Mouse (Mus musculus): ENCODE data around the gene Ormdl2. TPM values are rescaled to one million over a fixed set of nuclear protein-coding genes. Genes with fewer than 3 reads are reported as not detected.

The Ormdl2 gene
- polyA plus RNA-seq, 1 experiment: 28.9 TPM

- WGBS: under 1% methylated on average over 28 of the region's 28 CpGs
- H3K27ac ChIP-seq (ENCODE audit: insufficient read depth, low read length): peak within 1 kb of the TSS; percentile 98
- H3K4me1 ChIP-seq (ENCODE audit: control insufficient read depth, insufficient read depth, insufficient read length): peaks cover 14% of the 10 kb centered on the region
- peaks cover 7% of the 10 kb centered on the region; the same call in 1 of the 2 replicates for H3K36me3 ChIP-seq (ENCODE audit: control insufficient read depth, insufficient read depth, low read length)
- H3K4me3 ChIP-seq (ENCODE audit: extremely low read depth, insufficient read depth, insufficient read length): peak within 1 kb of the TSS; percentile 96
- DNase-seq (ENCODE audit: low read depth in 1 of 2, low spot score in 2 of 2): peak; percentile 59 to 63
- H3K27me3 ChIP-seq (ENCODE audit: control insufficient read depth, insufficient read depth, low read length): no peaks in the 10 kb centered on the region
- TF ChIP-seq POLR2A (IDR thresholded peaks at IDR 0.05; ENCODE audit: low read depth, low read length) (0 out of 2 replicates have a peak, but pooled peaks have one; percentile 6), CTCF (IDR thresholded peaks at IDR 0.05; ENCODE audit: extremely low read depth, insufficient read depth, insufficient read length, insufficient replicate concordance) (no peak)
Measured at GRCm38 (mm10) chr10:128804271-128805091, 17.0 kb downstream of the Ormdl2 start, which contains the start of gene Tmem198b. TSS of gene Tmem198b (minus strand) at chr10:128804370.

GRCm38 (mm10) chr10:128803771-128804270, 17.6 kb downstream of the Ormdl2 start, which contains the start of gene Dnajc14:
TSS of gene Dnajc14 (plus strand) at chr10:128804062.
- 7% methylated on average over 14 of the region's 14 CpGs for WGBS
- H3K36me3 ChIP-seq (ENCODE audit: control insufficient read depth, insufficient read depth, low read length): peaks cover 7% of the 10 kb centered on the region; the same call in 1 of the 2 replicates
- H3K4me3 ChIP-seq (ENCODE audit: extremely low read depth, insufficient read depth, insufficient read length): peak within 1 kb of the TSS; percentile 96
- H3K27me3 ChIP-seq (ENCODE audit: control insufficient read depth, insufficient read depth, low read length): no peaks in the 10 kb centered on the region
- TF ChIP-seq CTCF (IDR thresholded peaks at IDR 0.05; ENCODE audit: extremely low read depth, insufficient read depth, insufficient read length, insufficient replicate concordance): no peak
- TF ChIP-seq POLR2A (IDR thresholded peaks at IDR 0.05; ENCODE audit: low read depth, low read length): no peak
- H3K4me1 ChIP-seq (ENCODE audit: control insufficient read depth, insufficient read depth, insufficient read length): peaks cover 14% of the 10 kb centered on the region
- peak within 1 kb of the TSS; percentile 98 for H3K27ac ChIP-seq (ENCODE audit: insufficient read depth, low read length)
- DNase-seq (ENCODE audit: low read depth in 1 of 2, low spot score in 2 of 2): no peak

GRCm38 (mm10) chr10:128803361-128803760, 18.1 kb downstream of the Ormdl2 start:
- Histone ChIP-seq H3K4me3 (ENCODE audit: extremely low read depth, insufficient read depth, insufficient read length) (no peak overlapping the region), H3K36me3 (ENCODE audit: control insufficient read depth, insufficient read depth, low read length) (peaks cover 7% of the 10 kb centered on the region; the same call in 1 of the 2 replicates), H3K27ac (ENCODE audit: insufficient read depth, low read length) (peak overlapping the region; percentile 70; the same call in 1 of the 2 replicates), H3K27me3 (ENCODE audit: control insufficient read depth, insufficient read depth, low read length) (no peaks in the 10 kb centered on the region), H3K4me1 (ENCODE audit: control insufficient read depth, insufficient read depth, insufficient read length) (peaks cover 14% of the 10 kb centered on the region)
- TF ChIP-seq CTCF (IDR thresholded peaks at IDR 0.05; ENCODE audit: extremely low read depth, insufficient read depth, insufficient read length, insufficient replicate concordance): no peak
- no peak for TF ChIP-seq POLR2A (IDR thresholded peaks at IDR 0.05; ENCODE audit: low read depth, low read length)
- 14% methylated on average over 6 of the region's 6 CpGs for WGBS
- no peak for DNase-seq (ENCODE audit: low read depth in 1 of 2, low spot score in 2 of 2)

GRCm38 (mm10) chr10:128802956-128803355, 18.5 kb downstream of the Ormdl2 start:
- Histone ChIP-seq H3K27ac (ENCODE audit: insufficient read depth, low read length) (no peak overlapping the region), H3K27me3 (ENCODE audit: control insufficient read depth, insufficient read depth, low read length) (no peaks in the 10 kb centered on the region), H3K36me3 (ENCODE audit: control insufficient read depth, insufficient read depth, low read length) (peaks cover 7% of the 10 kb centered on the region; the same call in 1 of the 2 replicates), H3K4me1 (ENCODE audit: control insufficient read depth, insufficient read depth, insufficient read length) (peaks cover 14% of the 10 kb centered on the region; the same call in 1 of the 2 replicates), H3K4me3 (ENCODE audit: extremely low read depth, insufficient read depth, insufficient read length) (no peak overlapping the region)
- no peak for DNase-seq (ENCODE audit: low read depth in 1 of 2, low spot score in 2 of 2)
- WGBS: 81% methylated on average over 4 of the region's 4 CpGs
- no peak for TF ChIP-seq POLR2A (IDR thresholded peaks at IDR 0.05; ENCODE audit: low read depth, low read length)
- no peak for TF ChIP-seq CTCF (IDR thresholded peaks at IDR 0.05; ENCODE audit: extremely low read depth, insufficient read depth, insufficient read length, insufficient replicate concordance)

GRCm38 (mm10) chr10:128801981-128802495, 19.4 kb downstream of the Ormdl2 start:
- no peak for TF ChIP-seq CTCF (IDR thresholded peaks at IDR 0.05; ENCODE audit: extremely low read depth, insufficient read depth, insufficient read length, insufficient replicate concordance)
- no peak for TF ChIP-seq POLR2A (IDR thresholded peaks at IDR 0.05; ENCODE audit: low read depth, low read length)
- WGBS: 94% methylated on average over 16 of the region's 16 CpGs
- no peaks in the 10 kb centered on the region for H3K27me3 ChIP-seq (ENCODE audit: control insufficient read depth, insufficient read depth, low read length)
- no peak overlapping the region for H3K4me3 ChIP-seq (ENCODE audit: extremely low read depth, insufficient read depth, insufficient read length)
- peaks cover 11% of the 10 kb centered on the region; the same call in 1 of the 2 replicates for H3K4me1 ChIP-seq (ENCODE audit: control insufficient read depth, insufficient read depth, insufficient read length)
- no peak overlapping the region for H3K27ac ChIP-seq (ENCODE audit: insufficient read depth, low read length)
- no peak for DNase-seq (ENCODE audit: low read depth in 1 of 2, low spot score in 2 of 2)
- H3K36me3 ChIP-seq (ENCODE audit: control insufficient read depth, insufficient read depth, low read length): 0 out of 2 replicates have a peak, but pooled peaks cover 2% of the 10 kb centered on the region

GRCm38 (mm10) chr10:128798676-128799075, 22.8 kb downstream of the Ormdl2 start:
- H3K36me3 ChIP-seq (ENCODE audit: control insufficient read depth, insufficient read depth, low read length): 0 out of 2 replicates have a peak, but pooled peaks cover 2% of the 10 kb centered on the region
- no peak overlapping the region for H3K4me3 ChIP-seq (ENCODE audit: extremely low read depth, insufficient read depth, insufficient read length)
- no peak for DNase-seq (ENCODE audit: low read depth in 1 of 2, low spot score in 2 of 2)
- no peaks in the 10 kb centered on the region for H3K27me3 ChIP-seq (ENCODE audit: control insufficient read depth, insufficient read depth, low read length)
- 91% methylated on average over 8 of the region's 8 CpGs for WGBS
- TF ChIP-seq CTCF (IDR thresholded peaks at IDR 0.05; ENCODE audit: extremely low read depth, insufficient read depth, insufficient read length, insufficient replicate concordance): no peak
- no peak for TF ChIP-seq POLR2A (IDR thresholded peaks at IDR 0.05; ENCODE audit: low read depth, low read length)
- no peak overlapping the region for H3K27ac ChIP-seq (ENCODE audit: insufficient read depth, low read length)
- no peaks in the 10 kb centered on the region; the same call in 1 of the 2 replicates for H3K4me1 ChIP-seq (ENCODE audit: control insufficient read depth, insufficient read depth, insufficient read length)

All from spleen, adult 2 months (tissue).